Mouse (Mus musculus): ENCODE results near the gene Has3. TPM values are rescaled to one million over a fixed set of nuclear protein-coding genes. Genes with fewer than 3 reads are reported as not detected.
A peak's percentile ranks its signal among the peaks of the same experiment; 100 is the strongest.

The Has3 gene
- polyA plus RNA-seq (2015; fragmentation: Nextera tagmentation; extraction: Ambion mirVana), result 0.02 TPM in 1 of 2 replicates, not detected in the other

GRCm38 (mm10) chr8:106870051-106870450 is at the start of gene Has3:
Has3 (plus strand) TSS chr8:106870242.
- H3K9me3 ChIP-seq (replicated peaks), result no peaks in the 10 kb centered on the region
- peaks cover 30% of the 10 kb centered on the region for H3K4me1 ChIP-seq (replicated peaks)
- no peak within 1 kb of the TSS for H3K27ac ChIP-seq
- peak within 1 kb of the TSS; percentile 39; the same call in 1 of the 2 replicates for H3K9ac ChIP-seq
- DNase-seq (no peak), ATAC-seq (ENCODE audit: low read depth) (no peak)
- 2% methylated on average over 18 of the region's 18 CpGs for WGBS (ENCODE audit: insufficient replicate concordance)
- peak within 1 kb of the TSS; percentile 68 for H3K4me2 ChIP-seq
- peaks cover 81% of the 10 kb centered on the region for H3K27me3 ChIP-seq
- peak within 1 kb of the TSS; percentile 53 for H3K4me3 ChIP-seq (replicated peaks)
- H3K36me3 ChIP-seq, result peaks cover 8% of the 10 kb centered on the region

GRCm38 (mm10) chr8:106820553-106821515 is 49.2 kb upstream of the Has3 start:
- Histone ChIP-seq H3K9me3 (replicated peaks) (no peaks in the 10 kb centered on the region), H3K36me3 (0 out of 2 replicates have a peak, but pooled peaks cover 6% of the 10 kb centered on the region), H3K27ac (no peak overlapping the region), H3K4me3 (replicated peaks) (no peak overlapping the region), H3K4me2 (no peak overlapping the region), H3K27me3 (no peaks in the 10 kb centered on the region), H3K4me1 (replicated peaks) (no peaks in the 10 kb centered on the region), H3K9ac (no peak overlapping the region)
- no peak for ATAC-seq (ENCODE audit: low read depth)
- DNase-seq, result no peak
- WGBS (ENCODE audit: insufficient replicate concordance), result 60% methylated on average over 14 of the region's 14 CpGs

- WGBS (ENCODE audit: insufficient replicate concordance), result 76% methylated on average over 6 of the region's 6 CpGs
- DNase-seq (no peak), ATAC-seq (ENCODE audit: low read depth) (no peak)
- no peak overlapping the region for H3K27ac ChIP-seq
- H3K9me3 ChIP-seq (replicated peaks), result no peaks in the 10 kb centered on the region
- H3K36me3 ChIP-seq, result no peaks in the 10 kb centered on the region
- no peaks in the 10 kb centered on the region for H3K27me3 ChIP-seq
- H3K4me2 ChIP-seq, result no peak overlapping the region
- no peak overlapping the region for H3K4me3 ChIP-seq (replicated peaks)
- H3K4me1 ChIP-seq (replicated peaks), result no peaks in the 10 kb centered on the region
- H3K9ac ChIP-seq, result no peak overlapping the region
Observed at GRCm38 (mm10) chr8:106828921-106829320, 41.1 kb upstream of the Has3 start.

- Histone ChIP-seq H3K27me3 (no peaks in the 10 kb centered on the region), H3K4me1 (replicated peaks) (no peaks in the 10 kb centered on the region), H3K9me3 (replicated peaks) (no peaks in the 10 kb centered on the region), H3K36me3 (no peaks in the 10 kb centered on the region), H3K27ac (no peak overlapping the region), H3K9ac (no peak overlapping the region), H3K4me2 (no peak overlapping the region), H3K4me3 (replicated peaks) (no peak overlapping the region)
- no peak for ATAC-seq (ENCODE audit: low read depth)
- 73% methylated on average over 5 of the region's 5 CpGs for WGBS (ENCODE audit: insufficient replicate concordance)
- no peak for DNase-seq
Observed at GRCm38 (mm10) chr8:106829526-106830045, 40.5 kb upstream of the Has3 start.

- DNase-seq (no peak), ATAC-seq (ENCODE audit: low read depth) (no peak)
- Histone ChIP-seq H3K4me3 (replicated peaks) (no peak overlapping the region), H3K36me3 (no peaks in the 10 kb centered on the region), H3K4me2 (no peak overlapping the region), H3K27me3 (no peaks in the 10 kb centered on the region), H3K4me1 (replicated peaks) (no peaks in the 10 kb centered on the region), H3K9ac (no peak overlapping the region), H3K27ac (no peak overlapping the region), H3K9me3 (replicated peaks) (no peaks in the 10 kb centered on the region)
- 72% methylated on average over 1 of the region's 1 CpGs for WGBS (ENCODE audit: insufficient replicate concordance)
Observed at GRCm38 (mm10) chr8:106834899-106835298, 35.1 kb upstream of the Has3 start.

GRCm38 (mm10) chr8:106836525-106836924 is 33.5 kb upstream of the Has3 start:
- H3K9ac ChIP-seq, result no peak overlapping the region
- H3K36me3 ChIP-seq, result no peaks in the 10 kb centered on the region
- H3K27me3 ChIP-seq, result no peaks in the 10 kb centered on the region
- no peak overlapping the region for H3K27ac ChIP-seq
- H3K4me1 ChIP-seq (replicated peaks), result no peaks in the 10 kb centered on the region
- H3K4me3 ChIP-seq (replicated peaks), result no peak overlapping the region
- 41% methylated on average over 6 of the region's 6 CpGs for WGBS (ENCODE audit: insufficient replicate concordance)
- ATAC-seq (ENCODE audit: low read depth) (no peak), DNase-seq (no peak)
- no peak overlapping the region for H3K4me2 ChIP-seq
- H3K9me3 ChIP-seq (replicated peaks), result no peaks in the 10 kb centered on the region

- ATAC-seq (ENCODE audit: low read depth) (no peak), DNase-seq (no peak)
- Histone ChIP-seq H3K4me1 (replicated peaks) (no peaks in the 10 kb centered on the region), H3K27me3 (no peaks in the 10 kb centered on the region), H3K27ac (no peak overlapping the region), H3K9me3 (replicated peaks) (no peaks in the 10 kb centered on the region), H3K4me2 (no peak overlapping the region), H3K36me3 (no peaks in the 10 kb centered on the region), H3K9ac (no peak overlapping the region), H3K4me3 (replicated peaks) (no peak overlapping the region)
- 66% methylated on average over 6 of the region's 6 CpGs for WGBS (ENCODE audit: insufficient replicate concordance)
Observed at GRCm38 (mm10) chr8:106838803-106839202, 31.2 kb upstream of the Has3 start.

GRCm38 (mm10) chr8:106839209-106840001 is 30.6 kb upstream of the Has3 start:
- no peaks in the 10 kb centered on the region for H3K27me3 ChIP-seq
- H3K4me1 ChIP-seq (replicated peaks), result no peaks in the 10 kb centered on the region
- no peak overlapping the region for H3K9ac ChIP-seq
- H3K36me3 ChIP-seq, result no peaks in the 10 kb centered on the region
- ATAC-seq (ENCODE audit: low read depth) (no peak), DNase-seq (no peak)
- H3K4me3 ChIP-seq (replicated peaks), result no peak overlapping the region
- no peak overlapping the region for H3K4me2 ChIP-seq
- WGBS (ENCODE audit: insufficient replicate concordance), result 45% methylated on average over 11 of the region's 11 CpGs
- H3K27ac ChIP-seq, result no peak overlapping the region
- no peaks in the 10 kb centered on the region for H3K9me3 ChIP-seq (replicated peaks)

- Histone ChIP-seq H3K36me3 (no peaks in the 10 kb centered on the region), H3K9ac (no peak overlapping the region), H3K27me3 (no peaks in the 10 kb centered on the region), H3K27ac (no peak overlapping the region), H3K4me1 (replicated peaks) (peaks cover 13% of the 10 kb centered on the region), H3K4me2 (no peak overlapping the region), H3K4me3 (replicated peaks) (no peak overlapping the region), H3K9me3 (replicated peaks) (no peaks in the 10 kb centered on the region)
- DNase-seq (no peak), ATAC-seq (ENCODE audit: low read depth) (no peak)
- 60% methylated on average over 10 of the region's 10 CpGs for WGBS (ENCODE audit: insufficient replicate concordance)
Observed at GRCm38 (mm10) chr8:106850034-106850433, 20.0 kb upstream of the Has3 start.

- 0 out of 2 replicates have a peak, but pooled peaks have one; percentile 29 for ATAC-seq (ENCODE audit: low read depth)
- Histone ChIP-seq H3K27me3 (no peaks in the 10 kb centered on the region), H3K4me1 (replicated peaks) (peaks cover 10% of the 10 kb centered on the region), H3K27ac (no peak overlapping the region), H3K9me3 (replicated peaks) (no peaks in the 10 kb centered on the region), H3K4me3 (replicated peaks) (no peak overlapping the region), H3K9ac (no peak overlapping the region), H3K4me2 (no peak overlapping the region), H3K36me3 (no peaks in the 10 kb centered on the region)
- WGBS (ENCODE audit: insufficient replicate concordance), result 52% methylated on average over 8 of the region's 8 CpGs
- no peak for DNase-seq
Observed at GRCm38 (mm10) chr8:106854534-106855241, 15.4 kb upstream of the Has3 start.

- no peaks in the 10 kb centered on the region for H3K27me3 ChIP-seq
- no peaks in the 10 kb centered on the region for H3K9me3 ChIP-seq (replicated peaks)
- H3K27ac ChIP-seq, result no peak overlapping the region
- ATAC-seq (ENCODE audit: low read depth) (no peak), DNase-seq (no peak)
- H3K36me3 ChIP-seq, result no peaks in the 10 kb centered on the region
- no peak overlapping the region for H3K4me2 ChIP-seq
- no peak overlapping the region for H3K9ac ChIP-seq
- peaks cover 10% of the 10 kb centered on the region for H3K4me1 ChIP-seq (replicated peaks)
- no peak overlapping the region for H3K4me3 ChIP-seq (replicated peaks)
- WGBS (ENCODE audit: insufficient replicate concordance), result 41% methylated on average over 3 of the region's 3 CpGs
Observed at GRCm38 (mm10) chr8:106855242-106855562, 14.8 kb upstream of the Has3 start.

Measured in liver, embryonic 13.5 days (tissue).